Mouse (Mus musculus) small intestine, adult 2 months (tissue): ENCODE data around the gene Wwox.

Experiments used
- CTCF ChIP-seq: fragments of 200-500 bp; IDR thresholded peaks from 2 replicates; pipeline ENCODE4 v1.5.1; 2012; ENCODE audit warnings: low read depth, mild to moderate bottlenecking, control low read depth, inconsistent platforms, low read length, moderate library complexity, mixed read lengths; ENCODE audit not compliant: insufficient replicate concordance, insufficient read length; ENCODE audit errors: extremely low read depth
- POLR2A ChIP-seq: fragments of 200-500 bp; IDR thresholded peaks from 2 replicates; pipeline ENCODE4 v1.6.1; 2012; ENCODE audit warnings: low read depth, mild to moderate bottlenecking, control low read depth, inconsistent platforms, low read length, moderate library complexity

- TF ChIP-seq CTCF (no peak), POLR2A (no peak)
Observed at GRCm38 (mm10) chr8:114813830-114814229, 374.4 kb downstream of the Wwox start.
